17 mouse cellular contexts compared by ENCODE assay signal in the genomic region with DNA sequence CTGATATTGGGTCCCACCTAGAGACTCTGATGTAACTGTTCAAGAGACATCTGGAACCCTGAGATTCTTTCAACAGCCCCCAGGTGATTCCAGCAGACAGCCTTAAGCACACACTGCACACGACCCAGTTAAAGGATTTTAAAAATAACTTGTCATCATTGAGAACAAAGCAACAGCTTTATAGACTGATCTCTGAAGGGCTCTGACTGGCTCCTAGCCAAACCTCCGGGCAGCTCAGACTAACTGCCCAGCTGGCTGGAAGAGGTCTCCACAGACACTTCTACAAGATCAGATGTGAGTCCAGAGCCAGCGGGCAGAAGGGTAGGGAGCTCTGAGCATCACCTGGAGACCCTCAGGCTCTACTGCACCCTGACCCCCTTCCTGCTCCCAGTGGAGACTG.
DNase-seq lines count a peak whose midpoint lies in the region; ATAC-seq and TF ChIP-seq lines count a peak whose summit lies in the region.
"Had no signal": no experiment of that assay in that cellular context is flagged by ENCODE, and none has a peak within 500 bp of the region (broad histone marks: within the 10 kb centered on the region; RNA-seq: fewer than 3 reads in every experiment).

No protein-coding gene starts in this region.

- H3K27ac ChIP-seq in heart, embryonic 14.5 days (replicated peaks in 1 of 2; ENCODE audit: control insufficient read depth in 1 of 2, insufficient read depth in 1 of 2, low read depth in 2 of 2, low read length in 2 of 2), result peak overlapping the region; percentile 11 to 17; a peak in 1 of 4 replicates
- H3K27ac ChIP-seq in lung, embryonic 14.5 days (ENCODE audit: low read depth), result peak overlapping the region; percentile 19; the same call in 1 of the 2 replicates
- H3K27ac ChIP-seq: embryonic facial prominence, embryonic 15.5 days; forebrain, embryonic 12.5 days; kidney, embryonic 15.5 days; limb, embryonic 13.5 days; liver, embryonic 15.5 days; stomach, embryonic 15.5 days had no signal

- TF ChIP-seq POLR2A in brain, embryonic 14.5 days (IDR thresholded peaks at IDR 0.05; ENCODE audit: borderline replicate concordance, extremely low read depth, insufficient read depth, insufficient read length, poor library complexity, severe bottlenecking), result no peak

- H3K27me3 ChIP-seq in heart, embryonic 14.5 days (ENCODE audit: control insufficient read depth, insufficient read depth, low read length), result peaks cover 33% of the 10 kb centered on the region
- 0 out of 2 replicates have a peak, but pooled peaks cover 4% of the 10 kb centered on the region for H3K27me3 ChIP-seq in lung, embryonic 14.5 days (ENCODE audit: insufficient read depth, low read length)
- H3K27me3 ChIP-seq: liver, embryonic 15.5 days; stomach, embryonic 15.5 days had no signal

- peaks cover 28 to 44% of the 10 kb centered on the region in 2 experiments for H3K4me1 ChIP-seq in heart, embryonic 14.5 days (ENCODE audit: control insufficient read depth in 2 of 2, insufficient read depth in 2 of 2, low read length in 2 of 2)
- peaks cover 27% of the 10 kb centered on the region for H3K4me1 ChIP-seq in lung, embryonic 14.5 days (ENCODE audit: insufficient read depth)

- no peak for ATAC-seq in heart, embryonic 14.5 days (ENCODE audit: insufficient number of reproducible peaks, insufficient read depth, low FRiP score, low read depth)
- ATAC-seq in lung, embryonic 14.5 days (ENCODE audit: insufficient read depth), result 0 out of 2 replicates have a peak, but pooled peaks have one; percentile 3
- ATAC-seq: inflammation-experienced regulatory T-cells, adult 6 months had no signal

- no peak overlapping the region for H3K9ac ChIP-seq in heart, embryonic 14.5 days (ENCODE audit: low read length)
- no peak overlapping the region for H3K9ac ChIP-seq in lung, embryonic 14.5 days
- H3K9ac ChIP-seq: embryonic facial prominence, embryonic 15.5 days; forebrain, embryonic 12.5 days; kidney, embryonic 15.5 days; limb, embryonic 13.5 days; liver, embryonic 15.5 days; stomach, embryonic 15.5 days had no signal

- no peak overlapping the region for H3K4me3 ChIP-seq in heart, embryonic 14.5 days (ENCODE audit: control insufficient read depth in 1 of 2, insufficient read depth in 1 of 2, low read depth in 1 of 2, low read length in 2 of 2)
- H3K4me3 ChIP-seq in lung, embryonic 14.5 days (ENCODE audit: low read depth, low read length), result no peak overlapping the region
- H3K4me3 ChIP-seq: embryonic facial prominence, embryonic 15.5 days; forebrain, embryonic 12.5 days; kidney, embryonic 15.5 days; limb, embryonic 13.5 days; liver, embryonic 15.5 days; stomach, embryonic 15.5 days had no signal

- DNase-seq in heart, adult 9 months (ENCODE audit: low spot score in 2 of 2), result no peak
- DNase-seq in lung, embryonic 14.5 days, result peak; percentile 81
- DNase-seq in lung, adult 18-20 months, result no peak
- peak; percentile 25 for DNase-seq in 416B (ENCODE audit: low read depth)
- peak; percentile 49 for DNase-seq in brain, embryonic 14.5 days (ENCODE audit: low read depth)
- DNase-seq in adipocyte (ENCODE audit: low spot score), result no peak
- DNase-seq: cerebellum, adult 9-10 months; spleen, adult 18-20 months had no signal

- no peak for TF ChIP-seq CTCF in lung, embryonic 14.5 days (IDR thresholded peaks at IDR 0.05; ENCODE audit: low read depth)
- TF ChIP-seq CTCF in brain, embryonic 14.5 days (IDR thresholded peaks at IDR 0.05; ENCODE audit: borderline replicate concordance, extremely low read depth, insufficient read depth, insufficient read length), result no peak

- 12% methylated on average over 3 of the region's 3 CpGs for WGBS in heart, embryonic 14.5 days
- 15% methylated on average over 3 of the region's 3 CpGs for WGBS in lung, embryonic 14.5 days

- H3K4me2 ChIP-seq in heart, embryonic 14.5 days (ENCODE audit: low read length), result no peak overlapping the region
- no peak overlapping the region for H3K4me2 ChIP-seq in lung, embryonic 14.5 days
- H3K4me2 ChIP-seq: embryonic facial prominence, embryonic 15.5 days; forebrain, embryonic 12.5 days; kidney, embryonic 15.5 days; limb, embryonic 13.5 days; liver, embryonic 15.5 days; stomach, embryonic 15.5 days had no signal

- H3K36me3 ChIP-seq in heart, embryonic 14.5 days (ENCODE audit: control insufficient read depth, insufficient read depth, low read length), result no peaks in the 10 kb centered on the region
- no peaks in the 10 kb centered on the region for H3K36me3 ChIP-seq in lung, embryonic 14.5 days (ENCODE audit: insufficient read depth)
- H3K36me3 ChIP-seq: embryonic facial prominence, embryonic 15.5 days; forebrain, embryonic 12.5 days; G1E; kidney, embryonic 15.5 days; limb, embryonic 13.5 days; liver, embryonic 15.5 days; stomach, embryonic 15.5 days had no signal

- H3K9me3 ChIP-seq in heart, embryonic 14.5 days (ENCODE audit: control insufficient read depth, low read length), result no peaks in the 10 kb centered on the region
- no peaks in the 10 kb centered on the region for H3K9me3 ChIP-seq in lung, embryonic 14.5 days (ENCODE audit: low read depth, low read length)
- H3K9me3 ChIP-seq: embryonic facial prominence, embryonic 15.5 days; forebrain, embryonic 12.5 days; kidney, embryonic 15.5 days; limb, embryonic 13.5 days; liver, embryonic 15.5 days; stomach, embryonic 15.5 days had no signal

Comparison
In these comparisons a context has a peak if more than half of its experiments do, and no peak if none do; other contexts are left out.
1. DNase-seq: peak in lung, embryonic 14.5 days (single experiment), 416B (single experiment) and brain, embryonic 14.5 days (single experiment); none in heart, adult 9 months (0 of 2), lung, adult 18-20 months (0 of 2) and adipocyte (single experiment).